Mouse (Mus musculus) olfactory bulb, adult 2 months (tissue): ENCODE data around the gene Fbxo47.

Experiments
- CTCF ChIP-seq: fragments of 200-500 bp; IDR thresholded peaks from 2 replicates; pipeline ENCODE4 v1.5.1; 2012; ENCODE audit warnings: low read depth, mild to moderate bottlenecking, low read length, moderate library complexity; ENCODE audit not compliant: insufficient read depth
- POLR2A ChIP-seq: fragments of 200-500 bp; IDR thresholded peaks from 2 replicates; pipeline ENCODE4 v1.6.1; 2012; ENCODE audit warnings: mild to moderate bottlenecking, low read depth, low read length, moderate library complexity; ENCODE audit not compliant: insufficient read depth

DNA sequence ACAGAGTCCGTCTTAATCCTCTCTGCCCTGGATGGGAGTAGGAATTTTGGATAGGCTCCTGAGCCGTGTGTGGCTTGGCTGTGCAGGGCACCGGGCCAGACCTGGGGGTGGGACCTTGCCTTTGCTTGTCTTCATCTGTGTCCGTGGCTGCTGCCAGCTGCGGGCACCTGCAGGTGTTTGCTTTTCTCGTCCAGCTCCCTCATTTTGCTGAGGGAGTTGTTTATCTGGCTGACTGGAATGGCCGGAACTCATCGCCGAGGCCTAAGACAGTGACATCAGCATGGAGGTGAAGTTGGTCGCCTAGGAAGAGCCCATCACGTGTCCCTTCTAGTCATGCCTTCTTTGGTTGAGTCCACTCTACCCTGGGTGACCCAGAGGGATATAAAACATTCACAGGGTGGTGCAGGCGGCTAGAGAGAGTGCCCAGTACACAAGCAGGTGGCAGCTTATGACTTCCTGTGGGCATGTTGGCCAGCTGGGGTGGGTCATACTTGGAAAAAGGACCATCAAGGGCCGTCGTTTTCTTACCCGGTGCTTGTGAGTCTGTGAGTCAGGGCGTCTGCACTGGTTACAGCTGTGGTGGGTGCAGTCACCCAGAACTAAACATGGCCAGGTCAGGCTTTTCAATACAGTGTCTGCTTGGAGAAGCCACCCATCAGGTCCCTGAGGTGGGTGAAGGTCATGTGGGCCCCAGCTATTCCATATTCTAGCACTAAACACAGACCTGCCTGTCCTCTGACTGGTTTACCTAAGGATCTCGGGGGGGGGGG is 70.0 kb downstream of the Fbxo47 start:
- TF ChIP-seq CTCF, result no peak
- no peak for TF ChIP-seq POLR2A
